Mouse (Mus musculus) midbrain, embryonic 14.5 days (tissue): ENCODE results near the gene Gramd4. TPM values are rescaled to one million over a fixed set of nuclear protein-coding genes. Genes with fewer than 3 reads are reported as not detected.

Experiments
- ATAC-seq: fragments of 200-750 bp; cut with Nextera tagmentation; 2 replicates; pipeline ENCODE4 v1.8.0; 2017; ENCODE audit warnings: moderate number of reproducible peaks, moderate library complexity; ENCODE audit not compliant: low FRiP score, low TSS enrichment
- DNase-seq: peaks from one replicate; pipeline ENCODE4 v3.0.0-alpha.2; 2015
- H3K27ac ChIP-seq: fragments of 300-500 bp; sonication (generic); replicated peaks from 2 replicates; pipeline ENCODE4 v1.5.1; 2014; ENCODE audit warnings: mild to moderate bottlenecking, low read depth, low read length, moderate library complexity
- H3K27me3 ChIP-seq: fragments of 300-500 bp; sonication (generic); 2 replicates; pipeline ENCODE4 v1.6.1; 2014; ENCODE audit warnings: low read length, control low read depth, mixed read lengths; ENCODE audit not compliant: control insufficient read depth, insufficient read depth
- H3K36me3 ChIP-seq: fragments of 300-500 bp; sonication (generic); 2 replicates; pipeline ENCODE4 v1.6.1; 2014; ENCODE audit warnings: low read length, control low read depth; ENCODE audit not compliant: control insufficient read depth, insufficient read depth
- H3K4me1 ChIP-seq: fragments of 300-500 bp; sonication (generic); 2 replicates; pipeline ENCODE4 v1.6.1; 2014; ENCODE audit warnings: mild to moderate bottlenecking, antibody characterized with exemption, low read length, control low read depth; ENCODE audit not compliant: control insufficient read depth, insufficient read depth
- H3K4me2 ChIP-seq: fragments of 300-500 bp; sonication (generic); 2 replicates; pipeline ENCODE4 v1.6.1; 2014; ENCODE audit warnings: mild to moderate bottlenecking, low read length, moderate library complexity
- H3K4me3 ChIP-seq: fragments of 300-500 bp; sonication (generic); replicated peaks from 2 replicates; pipeline ENCODE4 v1.5.1; 2014; ENCODE audit warnings: low read depth, low read length
- H3K9ac ChIP-seq: fragments of 300-500 bp; sonication (generic); replicated peaks from 2 replicates; pipeline ENCODE4 v1.6.1; 2014; ENCODE audit warnings: mild to moderate bottlenecking, low read length, moderate library complexity
- H3K9me3 ChIP-seq: fragments of 300-500 bp; sonication (generic); 2 replicates; pipeline ENCODE4 v1.6.1; 2016; ENCODE audit warnings: low read length, control low read depth, mixed read lengths; ENCODE audit not compliant: control insufficient read depth
- WGBS: fragments of 180-500 bp; shearing (Covaris S2); extraction: QIAGEN DNeasy Blood & Tissue Kit; methylation state at CpG from one replicate; pipeline ENCODE4 v1.1.7; 2014; 5-methylcytosine and 5-hydroxymethylcytosine counted together
- polyA plus RNA-seq: library from polyadenylated mRNA; unstranded; fragments of >200 nt; fragmentation: Nextera tagmentation; extraction: Ambion mirVana; gene quantifications from 2 replicates; pipeline ENCODE4 v1.2.1, GENCODE M21; 2014

Gene Gramd4
- polyA plus RNA-seq, 1 experiment from 2014 or later, result 29.5 TPM

GRCm38 (mm10) chr15:86061848-86062481 lies 4.5 kb downstream of the Gramd4 start:
- Histone ChIP-seq H3K4me3 (no peak overlapping the region), H3K4me2 (peak overlapping the region; percentile 93), H3K36me3 (0 out of 2 replicates have a peak, but pooled peaks cover 3% of the 10 kb centered on the region), H3K27me3 (no peaks in the 10 kb centered on the region), H3K27ac (no peak overlapping the region), H3K9me3 (no peaks in the 10 kb centered on the region), H3K9ac (no peak overlapping the region), H3K4me1 (peaks cover 39% of the 10 kb centered on the region)
- WGBS, result 53% methylated on average over 6 of the region's 6 CpGs
- DNase-seq, result no peak
- ATAC-seq, result no peak

- no peaks in the 10 kb centered on the region for H3K27me3 ChIP-seq
- H3K4me3 ChIP-seq, result no peak overlapping the region
- H3K9ac ChIP-seq, result no peak overlapping the region
- 0 out of 2 replicates have a peak, but pooled peaks cover 3% of the 10 kb centered on the region for H3K36me3 ChIP-seq
- H3K4me1 ChIP-seq, result peaks cover 37% of the 10 kb centered on the region
- H3K27ac ChIP-seq, result no peak overlapping the region
- H3K4me2 ChIP-seq, result no peak overlapping the region
- WGBS, result 59% methylated on average over 8 of the region's 8 CpGs
- ATAC-seq, result no peak
- H3K9me3 ChIP-seq, result no peaks in the 10 kb centered on the region
- no peak for DNase-seq
These were observed 6.8 kb downstream of the Gramd4 start for GRCm38 (mm10) chr15:86064191-86064849.

- ATAC-seq, result no peak
- H3K9me3 ChIP-seq, result no peaks in the 10 kb centered on the region
- WGBS, result 96% methylated on average over 3 of the region's 3 CpGs
These were observed 7.3 kb downstream of the Gramd4 start for GRCm38 (mm10) chr15:86064850-86065229.

GRCm38 (mm10) chr15:86065367-86065766 lies 7.9 kb downstream of the Gramd4 start:
- Histone ChIP-seq H3K4me1 (peaks cover 35% of the 10 kb centered on the region), H3K27me3 (no peaks in the 10 kb centered on the region), H3K4me2 (no peak overlapping the region), H3K36me3 (0 out of 2 replicates have a peak, but pooled peaks cover 3% of the 10 kb centered on the region), H3K4me3 (no peak overlapping the region), H3K27ac (no peak overlapping the region), H3K9me3 (no peaks in the 10 kb centered on the region), H3K9ac (no peak overlapping the region)
- 93% methylated on average over 4 of the region's 4 CpGs for WGBS
- ATAC-seq (no peak), DNase-seq (no peak)

More at GRCm38 (mm10) chr15:86064850-86065229, 7.3 kb downstream of the Gramd4 start:
- Histone ChIP-seq H3K27ac (no peak overlapping the region), H3K4me1 (peaks cover 36% of the 10 kb centered on the region), H3K9ac (no peak overlapping the region), H3K4me3 (no peak overlapping the region), H3K27me3 (no peaks in the 10 kb centered on the region), H3K36me3 (0 out of 2 replicates have a peak, but pooled peaks cover 3% of the 10 kb centered on the region), H3K4me2 (no peak overlapping the region)
- no peak for DNase-seq

GRCm38 (mm10) chr15:86066836-86067580 lies 9.5 kb downstream of the Gramd4 start:
- H3K4me1 ChIP-seq, result peaks cover 24% of the 10 kb centered on the region
- WGBS, result 85% methylated on average over 14 of the region's 14 CpGs

GRCm38 (mm10) chr15:86067581-86067910 lies 10.1 kb downstream of the Gramd4 start:
- H3K27me3 ChIP-seq, result no peaks in the 10 kb centered on the region
- ATAC-seq (no peak), DNase-seq (no peak)
- no peak overlapping the region for H3K4me3 ChIP-seq
- H3K27ac ChIP-seq, result no peak overlapping the region
- H3K9ac ChIP-seq, result no peak overlapping the region
- WGBS, result 71% methylated on average over 6 of the region's 6 CpGs
- peaks cover 21% of the 10 kb centered on the region for H3K4me1 ChIP-seq
- H3K9me3 ChIP-seq, result no peaks in the 10 kb centered on the region
- H3K4me2 ChIP-seq, result no peak overlapping the region
- H3K36me3 ChIP-seq, result no peaks in the 10 kb centered on the region

More at GRCm38 (mm10) chr15:86066836-86067580, 9.5 kb downstream of the Gramd4 start:
- Histone ChIP-seq H3K9me3 (no peaks in the 10 kb centered on the region), H3K4me3 (no peak overlapping the region), H3K36me3 (no peaks in the 10 kb centered on the region), H3K9ac (no peak overlapping the region), H3K27me3 (no peaks in the 10 kb centered on the region), H3K4me2 (no peak overlapping the region), H3K27ac (no peak overlapping the region)
- no peak for ATAC-seq
- DNase-seq, result no peak

GRCm38 (mm10) chr15:86067941-86068495 lies 10.5 kb downstream of the Gramd4 start:
- Histone ChIP-seq H3K36me3 (no peaks in the 10 kb centered on the region), H3K27ac (no peak overlapping the region), H3K4me3 (no peak overlapping the region), H3K9me3 (no peaks in the 10 kb centered on the region), H3K4me1 (peaks cover 21% of the 10 kb centered on the region), H3K4me2 (no peak overlapping the region), H3K9ac (no peak overlapping the region), H3K27me3 (no peaks in the 10 kb centered on the region)
- ATAC-seq, result no peak
- DNase-seq, result no peak
- 90% methylated on average over 4 of the region's 4 CpGs for WGBS

- WGBS, result 75% methylated on average over 10 of the region's 10 CpGs
- H3K4me1 ChIP-seq, result peaks cover 21% of the 10 kb centered on the region
- no peaks in the 10 kb centered on the region for H3K9me3 ChIP-seq
- no peak for DNase-seq
- no peak overlapping the region for H3K27ac ChIP-seq
- H3K4me2 ChIP-seq, result no peak overlapping the region
- H3K27me3 ChIP-seq, result no peaks in the 10 kb centered on the region
- ATAC-seq, result no peak
- H3K9ac ChIP-seq, result no peak overlapping the region
- H3K4me3 ChIP-seq, result no peak overlapping the region
- no peaks in the 10 kb centered on the region for H3K36me3 ChIP-seq
These were observed 11.7 kb downstream of the Gramd4 start for GRCm38 (mm10) chr15:86069011-86069791.
